Mouse (Mus musculus) mesoderm, embryonic 11.5 days (tissue): Measurements from ENCODE around the gene Hsp90b1.
A peak's percentile ranks its signal among the peaks of the same experiment; 100 is the strongest.
"Not testable (repeated sequence)": the region's sequence is repeated elsewhere in the genome, so short reads cannot be mapped to it uniquely, and the experiment has no call there.

Experiments
- DNase-seq: peaks from one replicate; pipeline ENCODE4 v3.0.0-alpha.2; 2012; ENCODE audit warnings: low read depth, low spot score

Gene Hsp90b1

DNA sequence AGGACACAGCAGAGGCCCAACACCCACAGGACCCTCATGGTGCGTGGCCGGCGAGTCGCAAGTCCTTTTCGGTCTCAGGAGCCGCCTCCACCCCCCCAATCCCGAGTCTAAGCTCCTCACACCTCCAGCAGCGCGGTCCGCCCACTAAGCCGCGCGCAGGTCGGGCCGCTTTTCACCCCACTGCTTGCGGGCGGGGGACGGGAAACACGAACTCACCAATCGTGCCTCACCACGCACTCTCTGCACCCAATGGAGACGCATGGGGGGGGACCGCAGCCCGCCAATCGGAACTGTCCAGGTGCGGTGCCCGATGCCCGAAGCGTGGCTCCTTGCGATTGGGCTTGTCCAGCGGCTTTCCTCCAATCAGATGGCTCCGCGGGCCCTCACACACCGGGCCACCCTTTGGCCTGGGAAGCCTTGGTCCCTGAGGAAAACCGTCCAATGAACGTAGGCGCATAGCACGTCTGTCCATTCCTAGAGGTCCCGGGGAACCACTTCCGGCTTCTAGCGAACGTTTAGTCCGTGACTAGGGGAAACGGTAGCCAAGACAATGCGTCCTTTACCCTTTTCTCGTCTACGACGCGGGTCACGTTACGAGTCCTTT, at the start of gene Hsp90b1, which contains the start of gene Ttc41:
TSS of gene Hsp90b1 (minus strand) at position 192 of the 604 bp plus-strand sequence.
TSS of gene Ttc41 (plus strand) at position 494 of the 604 bp plus-strand sequence.
- peak; percentile 100 for DNase-seq

DNA sequence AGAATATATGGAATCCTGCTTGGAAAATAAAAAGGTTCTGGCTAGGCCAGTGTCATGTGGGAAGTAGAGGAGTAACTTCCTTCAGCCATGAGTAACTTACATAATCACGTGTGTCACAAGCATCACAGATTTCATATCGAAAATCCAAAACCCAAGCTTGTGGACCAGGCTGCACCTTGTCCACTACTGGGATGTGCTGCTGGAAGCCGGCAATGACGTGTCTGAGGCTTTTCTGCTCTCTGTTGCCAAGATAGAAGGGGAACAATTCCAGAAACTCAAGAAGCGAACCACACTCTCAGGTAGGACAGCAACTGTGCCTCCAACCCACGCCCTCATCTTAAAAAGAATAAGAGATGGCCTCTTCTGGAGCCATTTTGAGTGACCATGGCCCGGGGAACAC, 39.0 kb upstream of the Hsp90b1 start:
- DNase-seq = no peak

DNA sequence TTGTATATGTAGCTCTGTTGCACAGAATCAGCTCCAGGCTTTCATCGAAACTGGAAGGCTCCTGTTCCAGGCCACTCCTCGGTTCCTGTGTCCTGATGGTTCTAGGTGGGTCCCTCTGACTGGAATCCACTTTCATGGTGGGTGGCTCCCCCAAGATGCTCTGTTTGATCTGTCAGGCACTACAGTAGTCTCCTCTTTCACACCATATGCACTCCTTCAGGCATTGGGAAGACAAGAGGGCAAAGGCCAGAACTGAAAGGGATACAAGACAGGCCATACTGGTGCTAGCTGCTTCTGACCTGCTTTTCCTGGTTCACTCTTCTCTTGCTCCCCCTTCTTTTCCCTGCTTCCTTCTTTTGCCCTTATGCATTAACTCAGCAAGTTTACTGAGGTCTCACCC, 37.6 kb upstream of the Hsp90b1 start:
- DNase-seq = no peak

DNA sequence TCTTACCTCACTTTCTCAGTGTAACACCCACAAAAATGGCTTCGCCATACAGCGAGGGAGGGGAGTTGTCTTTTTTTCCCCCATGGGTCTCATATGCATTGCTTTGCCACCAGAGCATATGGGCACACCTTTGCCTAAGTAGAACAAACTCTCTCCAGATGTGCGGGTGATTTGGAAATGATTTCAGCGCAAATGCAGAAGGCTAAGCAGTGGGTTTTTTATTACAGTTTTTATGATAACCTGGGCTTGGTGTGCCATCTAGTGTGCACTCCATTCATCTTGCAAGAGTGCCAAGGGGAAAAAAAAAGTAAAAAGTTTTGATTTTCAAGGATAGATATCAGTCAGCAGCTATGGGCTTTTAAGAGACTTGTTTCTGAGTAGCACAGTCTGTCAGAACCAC, 29.7 kb upstream of the Hsp90b1 start:
- DNase-seq = no peak

DNA sequence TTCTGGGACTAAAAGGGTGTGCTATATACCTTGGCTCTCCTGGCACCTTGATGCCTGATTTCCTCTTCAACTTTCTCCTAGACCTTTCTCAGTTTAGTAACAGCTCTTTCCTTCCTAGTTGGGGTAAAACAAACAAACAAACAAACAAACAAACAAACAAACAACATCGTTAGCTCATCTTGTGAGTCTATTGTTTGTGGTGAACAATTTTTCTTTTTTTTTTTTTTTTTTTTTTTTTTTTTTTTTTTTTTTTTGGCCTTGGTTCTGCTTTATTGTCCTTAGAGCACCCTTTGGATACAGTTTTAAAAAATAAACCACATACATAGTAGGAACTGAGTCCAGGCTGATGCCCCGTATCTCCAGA, 26.2 kb upstream of the Hsp90b1 start:
- no peak for DNase-seq

DNA sequence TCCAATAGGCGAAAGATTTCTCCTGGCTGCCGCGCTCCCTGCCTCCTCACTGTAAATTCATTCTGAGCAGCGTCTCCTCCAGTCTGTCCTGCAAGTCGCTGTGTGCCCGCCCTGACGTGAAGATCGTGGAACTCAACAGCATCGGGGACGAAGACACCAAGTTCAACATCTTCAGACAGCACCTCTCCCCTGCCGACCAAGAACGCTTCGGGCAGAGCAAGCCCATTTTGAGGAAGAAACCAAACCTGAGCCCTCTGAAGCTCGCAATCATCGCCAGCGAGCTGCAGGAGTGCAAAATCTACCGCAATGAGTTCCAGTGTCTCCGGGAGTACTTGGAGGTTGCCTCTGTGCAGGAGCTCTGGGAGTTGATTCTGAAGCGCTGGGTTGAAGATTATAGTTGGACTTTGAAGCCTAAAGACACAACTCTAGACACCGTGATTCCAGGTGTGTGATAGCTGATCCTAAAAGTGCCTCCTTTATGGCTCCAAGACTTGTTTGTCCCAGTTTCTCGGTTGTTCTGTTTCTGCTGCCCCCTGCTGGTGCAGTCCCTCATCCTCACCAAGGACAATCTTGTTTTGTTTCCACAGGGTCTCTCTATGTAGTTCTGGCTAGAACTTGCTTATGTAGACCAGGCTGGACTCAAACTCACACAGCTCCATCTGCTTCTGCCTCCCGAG, 25.7 kb upstream of the Hsp90b1 start:
- peak; percentile 90 for DNase-seq

DNA sequence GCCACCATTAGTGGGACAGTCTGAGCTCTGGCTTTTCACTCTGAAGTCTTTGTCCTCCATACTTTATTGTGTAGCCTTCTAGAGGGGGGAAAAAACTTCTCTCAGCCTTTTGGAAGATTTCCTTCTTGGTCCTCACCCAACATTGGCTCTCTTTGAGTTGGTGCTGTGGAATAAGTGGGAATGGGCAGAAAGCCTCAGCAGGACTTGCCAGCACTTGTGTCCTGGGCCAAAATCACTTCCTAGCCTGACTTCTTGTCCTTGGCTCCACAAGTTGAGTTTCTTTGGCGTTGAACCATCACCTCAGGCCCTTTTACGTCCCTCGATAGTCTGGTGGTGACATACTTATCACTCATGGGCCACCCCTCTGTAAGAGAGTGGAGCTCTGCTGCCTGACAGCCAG, 22.9 kb upstream of the Hsp90b1 start:
- no peak for DNase-seq

DNA sequence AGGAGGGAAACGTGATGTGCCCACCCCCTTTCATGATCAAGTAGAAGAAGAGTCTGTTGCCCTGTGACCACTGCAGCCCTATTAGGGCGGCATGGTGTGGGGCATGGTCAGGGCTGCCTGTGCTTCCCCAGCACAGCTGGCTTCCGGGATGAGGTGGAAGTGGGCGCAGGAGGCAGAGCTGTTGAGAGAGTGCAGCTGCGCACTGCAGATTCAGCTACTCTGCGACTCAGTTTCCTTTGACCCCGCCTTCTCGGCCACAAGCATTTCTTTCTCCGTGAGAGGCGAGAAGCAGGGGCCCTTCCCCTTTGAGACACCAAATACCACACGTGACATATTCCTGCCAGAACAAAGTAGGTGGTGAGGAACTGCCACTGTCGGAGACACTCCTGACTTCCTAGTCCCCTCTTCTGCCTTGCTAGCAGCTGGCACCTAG, 22.3 kb upstream of the Hsp90b1 start:
- peak; percentile 50 for DNase-seq

DNA sequence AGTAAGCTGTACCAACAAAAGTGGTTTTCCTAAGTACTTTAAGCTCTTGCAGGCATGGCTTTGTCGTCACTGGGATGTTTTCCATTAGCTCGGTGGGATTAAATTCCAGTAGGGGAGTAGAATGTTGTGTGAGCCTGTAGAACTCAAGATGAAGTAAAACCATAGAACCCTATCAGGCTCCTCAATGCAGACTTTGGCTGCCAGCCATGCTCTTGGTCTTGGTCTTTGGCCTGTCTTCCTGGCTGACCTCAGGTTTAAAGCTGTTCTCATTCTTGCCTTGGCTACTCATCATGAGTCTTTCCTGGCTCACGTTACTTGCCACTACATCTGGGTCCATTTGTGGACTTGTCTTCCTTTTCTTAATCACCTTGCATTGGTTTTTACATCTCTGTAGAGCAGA, 6.8 kb upstream of the Hsp90b1 start:
- no peak for DNase-seq

DNA sequence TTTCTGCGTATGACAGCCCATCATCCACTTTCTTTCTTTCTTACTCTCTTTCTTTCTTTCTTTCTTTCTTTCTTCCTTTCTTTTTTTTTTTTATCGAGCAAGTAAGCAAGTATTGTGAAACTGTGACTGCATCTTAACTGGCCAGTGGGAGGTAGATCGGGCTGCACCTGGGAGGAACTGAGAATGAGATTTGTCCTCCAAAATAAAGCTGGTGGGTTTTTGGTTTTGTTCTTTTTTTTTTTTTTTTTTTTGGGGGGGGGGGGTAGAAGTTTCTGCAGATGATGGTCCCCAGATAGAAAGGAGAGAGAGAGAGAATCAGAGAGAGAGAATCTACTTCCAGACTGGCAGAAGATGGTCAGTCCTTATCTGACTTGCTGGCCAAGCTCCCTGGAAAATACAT, 1.8 kb upstream of the Hsp90b1 start:
- DNase-seq = no peak

DNA sequence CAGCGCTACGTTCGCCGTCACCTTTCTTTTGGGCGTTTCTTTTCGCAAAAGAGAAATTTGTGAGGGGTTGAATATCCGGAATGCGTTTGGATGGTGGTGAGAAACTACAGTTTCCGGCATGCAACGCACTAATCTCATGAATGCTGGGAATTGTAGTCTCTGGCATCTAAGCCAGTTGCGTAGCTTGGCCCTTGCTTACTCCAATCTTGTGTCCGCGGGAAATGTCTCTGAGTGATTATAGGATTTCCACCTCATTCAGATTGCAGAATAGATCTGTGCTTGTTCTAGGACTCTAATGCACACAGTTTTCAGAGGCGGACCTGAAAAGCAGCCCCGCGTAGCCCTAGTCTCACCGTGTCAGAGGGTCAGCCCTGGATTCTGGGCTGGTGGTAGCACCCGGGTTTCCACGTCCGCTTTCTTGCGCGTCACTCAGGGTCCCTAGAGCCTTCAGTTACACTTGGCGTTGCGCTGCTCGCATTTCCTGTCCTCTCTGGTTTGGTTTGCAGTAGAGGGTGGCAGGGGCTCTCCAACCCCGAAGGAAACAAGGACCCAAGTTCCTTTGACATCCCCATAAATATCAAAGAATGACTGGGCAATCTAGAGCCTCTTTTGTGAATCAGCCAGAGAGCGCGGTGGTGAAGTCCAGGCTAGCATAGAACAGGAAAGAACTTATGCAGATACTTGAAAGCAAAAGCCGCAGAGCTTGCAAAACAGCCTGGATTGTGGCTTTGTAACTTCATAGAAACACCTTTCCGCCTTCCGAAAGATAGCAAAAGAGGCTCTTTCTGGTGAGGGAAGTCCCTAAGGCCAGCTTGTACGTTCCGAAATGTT, 828 bp upstream of the Hsp90b1 start:
- DNase-seq = peak; percentile 92

DNA sequence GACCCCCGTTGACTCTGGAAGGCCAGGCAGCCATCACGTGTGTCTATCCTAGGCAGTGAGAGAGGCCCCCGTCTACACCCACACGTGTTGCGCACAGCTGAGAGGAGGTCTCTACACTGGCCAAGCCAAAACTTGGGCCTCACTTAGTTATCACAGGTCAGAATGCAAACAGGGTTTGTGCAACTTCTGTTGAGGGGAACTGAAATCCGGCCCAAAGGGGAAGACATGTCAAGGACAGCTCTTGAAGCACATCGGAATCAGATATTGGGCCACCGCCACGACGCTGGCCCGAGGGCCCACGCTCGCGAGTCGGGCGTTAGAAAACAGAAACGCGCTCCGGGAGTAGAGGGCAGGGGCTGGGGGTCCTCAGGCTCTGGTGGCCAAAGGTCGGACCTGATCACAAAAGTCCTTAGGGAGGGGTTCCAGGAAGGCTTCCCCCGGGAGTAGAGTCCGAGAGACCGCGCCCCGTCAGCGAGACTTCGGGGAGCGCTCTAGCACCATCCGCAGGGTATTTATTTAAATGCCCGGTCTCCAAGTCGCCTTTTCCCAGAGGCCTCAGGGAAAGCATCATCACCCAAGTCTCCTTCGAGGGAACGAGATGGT, 619 bp downstream of the Hsp90b1 start:
- peak; percentile 21 for DNase-seq

DNA sequence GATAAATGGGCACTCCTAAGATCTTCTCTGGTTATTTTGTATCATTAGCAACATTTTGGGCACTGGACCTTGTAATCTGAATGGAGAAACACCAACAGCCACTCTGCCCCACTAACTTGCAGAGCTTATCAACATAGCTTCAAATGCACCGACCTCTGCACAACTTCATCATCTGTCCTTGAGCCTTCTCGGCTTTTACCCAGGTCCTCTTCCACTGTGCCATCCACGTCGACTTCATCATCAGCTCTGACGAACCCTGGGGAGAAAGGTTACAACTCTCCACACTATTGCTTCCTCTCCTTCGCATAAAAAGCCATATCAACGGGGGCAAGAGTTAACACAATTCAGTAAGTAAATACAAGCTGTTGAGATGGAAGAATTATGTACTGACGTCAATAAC, 1.2 kb downstream of the Hsp90b1 start:
- no peak for DNase-seq

DNA sequence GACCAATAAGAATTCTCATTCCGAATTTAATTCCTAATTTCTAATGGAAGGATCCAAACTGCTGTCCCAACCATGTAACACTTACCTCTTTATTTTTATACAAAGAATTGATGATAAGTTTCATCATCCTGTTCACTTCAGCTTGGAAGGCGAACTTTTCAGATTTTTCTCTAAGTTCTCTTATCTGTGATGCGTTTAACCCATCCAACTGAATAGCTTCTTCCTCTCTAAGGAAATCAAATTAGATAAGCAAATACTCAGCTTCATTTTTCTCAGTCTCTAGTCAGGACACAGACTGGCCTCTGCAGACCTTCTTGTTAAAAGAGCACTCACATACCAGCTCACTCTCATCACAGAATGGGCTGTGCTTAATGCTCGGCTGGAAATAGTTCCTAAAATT, 1.9 kb downstream of the Hsp90b1 start:
- DNase-seq = no peak

DNA sequence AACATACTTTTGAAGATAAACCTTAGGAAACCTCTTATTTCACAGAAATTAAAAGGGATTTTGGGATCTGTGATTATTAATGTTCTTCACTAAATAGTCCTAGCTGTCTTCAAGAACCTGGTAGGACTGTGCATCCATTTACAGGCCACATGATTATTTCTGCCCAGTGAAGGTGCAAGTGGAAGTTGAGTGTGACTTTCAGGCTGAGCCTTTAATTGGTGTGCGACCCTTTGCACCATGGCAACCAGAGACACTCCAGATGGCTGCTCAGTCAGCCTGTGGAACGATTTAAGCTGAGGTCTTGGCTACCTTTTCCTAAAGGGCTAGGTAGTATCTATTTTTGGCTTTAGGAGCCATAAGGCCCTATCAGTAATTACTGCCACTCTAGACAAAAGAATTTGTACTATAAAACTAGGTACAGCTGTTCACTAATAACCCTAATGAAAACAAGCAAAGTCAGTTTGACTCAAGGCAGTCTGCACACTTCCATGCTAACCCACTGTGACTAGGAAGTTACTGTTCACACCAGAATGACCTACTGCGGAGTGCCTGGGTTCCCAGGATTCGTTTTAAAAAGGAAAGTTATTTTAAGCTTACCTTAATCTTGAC, 2.9 kb downstream of the Hsp90b1 start:
- DNase-seq = no peak

DNA sequence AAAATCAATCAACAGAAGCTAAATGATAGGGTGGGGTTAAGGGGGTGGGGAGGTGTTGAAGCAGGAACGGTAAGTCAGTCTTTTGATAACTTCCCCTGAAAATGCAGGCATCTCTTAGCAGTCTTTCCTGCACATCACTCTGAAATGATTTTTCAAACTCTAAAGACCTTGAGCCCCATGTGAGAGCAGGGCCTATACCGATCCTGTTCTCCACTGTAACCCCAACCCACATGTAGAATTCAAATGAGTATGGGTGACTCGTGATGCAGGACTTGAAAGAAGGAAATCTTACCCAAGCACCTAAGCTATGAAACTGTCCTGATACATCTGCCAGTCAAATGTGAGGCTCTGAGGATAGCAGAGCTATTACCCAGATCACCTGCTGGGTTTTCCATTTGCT, 4.3 kb downstream of the Hsp90b1 start:
- no peak for DNase-seq

DNA sequence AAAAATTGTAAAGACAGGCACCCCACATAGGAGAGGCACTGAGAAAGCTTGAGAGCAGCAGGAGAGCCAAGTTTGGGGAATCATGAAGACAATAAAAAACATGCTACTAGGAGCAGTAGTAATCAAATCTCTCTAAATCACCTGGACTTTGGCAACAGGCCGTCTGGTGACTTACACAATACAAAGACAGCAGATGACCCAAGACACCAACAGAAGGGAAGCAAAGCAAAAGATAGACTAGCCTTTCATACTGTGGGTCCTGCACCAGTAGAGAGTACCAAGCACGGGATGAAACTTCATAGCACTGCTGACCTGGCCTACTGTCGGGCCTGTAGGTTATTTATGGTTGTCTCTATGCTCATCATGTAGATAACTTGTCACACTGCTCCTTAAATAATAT, 5.1 kb downstream of the Hsp90b1 start:
- no peak for DNase-seq

DNA sequence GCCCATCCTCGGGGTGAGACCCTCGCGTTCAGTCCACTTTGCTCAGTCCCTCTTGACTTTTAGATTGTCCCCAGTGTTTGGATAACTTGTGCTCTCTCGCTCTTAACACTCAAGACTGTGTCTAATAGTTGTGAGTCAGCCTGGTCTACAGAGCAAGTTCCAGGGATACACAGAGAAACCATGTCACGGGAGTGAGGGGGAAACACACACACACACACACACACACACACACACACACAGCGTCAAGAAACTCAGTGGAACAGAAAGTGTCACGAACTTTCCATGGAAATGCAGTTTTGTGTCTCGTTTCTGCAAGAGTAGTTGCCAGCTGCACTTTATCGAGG, 19.3 kb downstream of the Hsp90b1 start:
- not testable (repeated sequence) for DNase-seq

DNA sequence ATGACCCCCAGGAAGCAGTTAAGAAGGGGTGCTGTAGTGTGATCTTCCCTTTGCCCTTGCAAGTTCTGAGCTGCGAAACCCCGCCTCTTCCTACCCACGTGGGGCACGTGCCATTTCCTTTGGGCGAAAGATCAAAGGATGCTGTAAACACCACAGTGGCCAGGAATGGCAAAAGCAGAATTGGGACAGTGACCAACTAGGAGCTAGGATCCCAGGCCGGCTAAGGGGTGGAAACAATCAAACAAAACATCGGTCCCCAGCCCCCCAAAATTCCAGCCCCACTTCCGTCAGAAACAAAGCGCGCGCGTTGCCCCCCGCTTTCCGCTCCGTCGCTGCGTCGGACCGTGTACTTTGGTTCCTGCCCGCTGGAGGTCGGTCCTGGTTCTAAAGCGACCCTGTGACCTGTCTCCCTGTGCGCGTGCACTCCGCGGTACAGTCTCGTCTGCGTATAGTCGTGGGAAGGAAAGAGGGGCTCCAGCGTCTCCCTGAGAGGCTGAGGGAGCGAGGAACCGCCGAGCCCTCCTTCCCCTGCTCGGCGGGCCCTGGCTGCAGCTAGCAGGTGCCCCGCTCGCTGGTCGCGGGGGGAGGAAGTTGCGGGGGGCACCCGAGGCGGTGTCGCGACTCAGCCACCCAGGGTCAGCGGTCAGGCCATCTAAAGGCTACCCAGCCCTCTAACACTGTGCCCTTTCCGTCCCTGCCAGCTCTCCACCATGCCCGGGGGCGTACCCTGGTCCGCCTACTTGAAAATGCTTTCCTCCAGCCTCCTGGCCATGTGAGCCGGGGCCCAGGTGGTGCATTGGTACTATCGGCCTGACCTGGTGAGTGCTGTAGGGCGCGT, 19.9 kb downstream of the Hsp90b1 start:
- peak; percentile 77 for DNase-seq

DNA sequence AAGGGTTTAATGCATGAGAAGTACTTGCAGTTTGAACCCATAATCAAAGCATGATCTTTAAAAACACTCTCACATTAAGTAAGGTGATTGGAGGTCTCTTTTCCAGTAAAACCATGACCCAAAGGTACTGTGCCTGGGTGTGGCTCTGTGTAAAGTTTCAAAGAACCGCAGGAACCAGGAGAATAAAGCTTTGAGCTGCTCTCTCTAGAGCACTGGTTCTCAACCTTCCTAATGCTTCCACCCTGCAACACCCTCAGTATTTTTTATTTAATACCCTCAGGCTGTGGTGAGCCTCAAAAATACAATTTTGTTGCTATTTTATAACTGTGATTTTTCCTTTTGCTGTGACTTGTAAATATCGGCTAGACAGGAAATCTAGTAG, 20.5 kb downstream of the Hsp90b1 start:
- not testable (repeated sequence) for DNase-seq

DNA sequence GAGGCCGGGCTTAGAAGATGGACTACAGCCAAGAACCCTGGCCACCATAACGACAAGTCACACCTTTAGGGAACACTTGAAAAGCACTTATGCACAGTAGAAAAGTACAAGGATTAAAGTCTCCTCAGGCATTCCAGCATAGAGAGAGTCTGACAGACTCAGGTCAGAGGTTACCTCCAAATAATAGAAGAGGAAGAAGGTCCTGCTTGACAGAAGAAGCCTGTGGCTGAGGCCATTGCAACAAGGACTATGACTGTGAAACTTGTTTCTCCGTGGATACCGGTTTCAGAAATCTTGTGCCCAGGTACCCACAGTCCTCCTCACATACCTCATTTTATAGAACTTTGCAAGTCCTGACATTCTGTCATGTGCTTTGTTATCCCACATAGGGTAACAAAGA, 34.8 kb downstream of the Hsp90b1 start:
- not testable (repeated sequence) for DNase-seq
